In genomic region chr8:122938170-122938569, GRCm38 (mm10) we compare ENCODE assay signal across 10 mouse cellular contexts.
DNase-seq lines count a peak whose midpoint lies in the region; ATAC-seq and TF ChIP-seq lines count a peak whose summit lies in the region.
"Had no signal": no experiment of that assay in that cellular context is flagged by ENCODE, and none has a peak within 500 bp of the region (broad histone marks: within the 10 kb centered on the region; RNA-seq: fewer than 3 reads in every experiment).

No protein-coding gene starts in this region.

- WGBS in kidney, postnatal 0 days: 75% methylated on average over 3 of the region's 3 CpGs
- 71% methylated on average over 3 of the region's 3 CpGs for WGBS in bone marrow, adult 2 months
- WGBS in hindbrain, embryonic 16.5 days: 48% methylated on average over 3 of the region's 3 CpGs

- H3K36me3 ChIP-seq in kidney, postnatal 0 days (ENCODE audit: insufficient read depth, low read length): 0 out of 2 replicates have a peak, but pooled peaks cover 3% of the 10 kb centered on the region
- no peaks in the 10 kb centered on the region for H3K36me3 ChIP-seq in hindbrain, embryonic 16.5 days (ENCODE audit: control insufficient read depth, insufficient read depth, low read length)
- H3K36me3 ChIP-seq: lung, embryonic 15.5 days had no signal

- H3K9ac ChIP-seq in kidney, postnatal 0 days (ENCODE audit: low read depth, low read length): no peak overlapping the region
- H3K9ac ChIP-seq in hindbrain, embryonic 16.5 days (ENCODE audit: low read depth, low read length): no peak overlapping the region
- H3K9ac ChIP-seq: lung, embryonic 15.5 days had no signal

- H3K9me3 ChIP-seq in kidney, postnatal 0 days (replicated peaks; ENCODE audit: low read length): no peaks in the 10 kb centered on the region
- no peaks in the 10 kb centered on the region for H3K9me3 ChIP-seq in hindbrain, embryonic 16.5 days (ENCODE audit: control insufficient read depth, low read length)
- H3K9me3 ChIP-seq: lung, embryonic 15.5 days had no signal

- H3K4me1 ChIP-seq in kidney, postnatal 0 days (replicated peaks; ENCODE audit: insufficient read depth, low read length): peaks cover 20% of the 10 kb centered on the region
- peaks cover 10% of the 10 kb centered on the region for H3K4me1 ChIP-seq in bone marrow, adult 2 months (ENCODE audit: control insufficient read depth, insufficient read depth, low read length)
- H3K4me1 ChIP-seq in hindbrain, embryonic 16.5 days (ENCODE audit: control insufficient read depth, insufficient read depth, low read depth, low read length): peaks cover 24% of the 10 kb centered on the region

- no peak for ATAC-seq in kidney, postnatal 0 days (replicated peaks; ENCODE audit: low FRiP score, low read depth)
- peak; percentile 32; the same call in 1 of the 2 replicates for ATAC-seq in hindbrain, embryonic 16.5 days
- ATAC-seq: intestine, postnatal 0 days had no signal

- H3K4me3 ChIP-seq in kidney, postnatal 0 days (replicated peaks; ENCODE audit: low read depth, low read length): no peak overlapping the region
- peak overlapping the region; percentile 27 for H3K4me3 ChIP-seq in bone marrow, adult 2 months (replicated peaks; ENCODE audit: control insufficient read depth, low read depth, low read length)
- no peak overlapping the region for H3K4me3 ChIP-seq in hindbrain, embryonic 16.5 days (ENCODE audit: low read length)
- H3K4me3 ChIP-seq: lung, embryonic 15.5 days had no signal

- H3K27me3 ChIP-seq in kidney, postnatal 0 days (ENCODE audit: insufficient read depth, low read length): no peaks in the 10 kb centered on the region
- H3K27me3 ChIP-seq in hindbrain, embryonic 16.5 days (replicated peaks; ENCODE audit: control insufficient read depth, insufficient read depth, low read length): no peaks in the 10 kb centered on the region
- H3K27me3 ChIP-seq: lung, embryonic 15.5 days had no signal

- DNase-seq in kidney, postnatal 0 days (ENCODE audit: low spot score): no peak
- DNase-seq in kidney, postnatal 25 days: no peak
- peak; percentile 45 to 46 for DNase-seq in cerebellum, postnatal 10 days
- DNase-seq in embryo, embryonic 10 days (ENCODE audit: low spot score): no peak
- DNase-seq in urinary bladder, postnatal 10 days (ENCODE audit: low spot score): no peak
- no peak for DNase-seq in testis, postnatal 10 days (ENCODE audit: low spot score)

- no peak for TF ChIP-seq CTCF in kidney, postnatal 0 days (IDR thresholded peaks at IDR 0.05; ENCODE audit: low read depth)
- no peak for TF ChIP-seq CTCF in bone marrow, adult 2 months (IDR thresholded peaks at IDR 0.05; ENCODE audit: control insufficient read depth, insufficient read depth, low read length)

- H3K27ac ChIP-seq in kidney, postnatal 0 days: peak overlapping the region; percentile 47; the same call in 1 of the 2 replicates
- H3K27ac ChIP-seq in bone marrow, adult 2 months (ENCODE audit: control insufficient read depth, insufficient read depth, low read depth, low read length, poor library complexity): peak overlapping the region; percentile 68; the same call in 1 of the 2 replicates
- H3K27ac ChIP-seq in hindbrain, embryonic 16.5 days (ENCODE audit: low read depth, low read length): no peak overlapping the region
- H3K27ac ChIP-seq: lung, embryonic 15.5 days had no signal

- no peak overlapping the region for H3K4me2 ChIP-seq in kidney, postnatal 0 days (ENCODE audit: low read length)
- no peak overlapping the region for H3K4me2 ChIP-seq in hindbrain, embryonic 16.5 days (ENCODE audit: low read length)
- H3K4me2 ChIP-seq: lung, embryonic 15.5 days had no signal

- TF ChIP-seq POLR2A in bone marrow, adult 2 months (IDR thresholded peaks at IDR 0.05; ENCODE audit: borderline replicate concordance, control insufficient read depth, low read depth, low read length): no peak

Comparison
In these comparisons a context has a peak if more than half of its experiments do, and no peak if none do; other contexts are left out.
1. DNase-seq: peak in cerebellum, postnatal 10 days (2 of 2); none in kidney, postnatal 0 days (single experiment), kidney, postnatal 25 days (0 of 2), embryo, embryonic 10 days (single experiment), urinary bladder, postnatal 10 days (single experiment) and testis, postnatal 10 days (single experiment).